Mouse (Mus musculus): Measurements from ENCODE around the gene Tdrd7.

Tdrd7 gene

GRCm38 (mm10) chr4:46043361-46043760 lies 78.2 kb downstream of the Tdrd7 start:
- DNase-seq, result no peak

GRCm38 (mm10) chr4:46047971-46048370 lies 82.8 kb downstream of the Tdrd7 start:
- DNase-seq, result no peak

DNA sequence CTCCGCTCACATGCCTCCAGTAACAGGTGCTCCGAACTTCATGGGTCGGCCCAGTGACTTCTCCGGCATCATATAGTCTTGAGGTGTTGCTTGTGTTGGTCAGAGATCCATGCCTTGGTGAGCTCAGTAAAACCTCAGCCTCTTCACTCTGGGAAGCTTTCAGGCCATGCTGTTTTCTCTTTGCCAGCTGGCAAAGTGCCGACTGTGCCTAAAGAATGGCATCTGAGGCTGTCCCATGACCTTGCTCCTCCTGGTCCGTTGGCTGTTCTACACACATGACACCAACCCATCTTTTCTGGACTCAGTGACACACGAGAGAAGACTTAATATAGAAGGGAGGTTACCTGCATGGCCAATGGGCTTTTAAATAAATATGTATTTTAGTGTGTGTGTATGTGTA lies 83.3 kb downstream of the Tdrd7 start:
- no peak for DNase-seq

DNA sequence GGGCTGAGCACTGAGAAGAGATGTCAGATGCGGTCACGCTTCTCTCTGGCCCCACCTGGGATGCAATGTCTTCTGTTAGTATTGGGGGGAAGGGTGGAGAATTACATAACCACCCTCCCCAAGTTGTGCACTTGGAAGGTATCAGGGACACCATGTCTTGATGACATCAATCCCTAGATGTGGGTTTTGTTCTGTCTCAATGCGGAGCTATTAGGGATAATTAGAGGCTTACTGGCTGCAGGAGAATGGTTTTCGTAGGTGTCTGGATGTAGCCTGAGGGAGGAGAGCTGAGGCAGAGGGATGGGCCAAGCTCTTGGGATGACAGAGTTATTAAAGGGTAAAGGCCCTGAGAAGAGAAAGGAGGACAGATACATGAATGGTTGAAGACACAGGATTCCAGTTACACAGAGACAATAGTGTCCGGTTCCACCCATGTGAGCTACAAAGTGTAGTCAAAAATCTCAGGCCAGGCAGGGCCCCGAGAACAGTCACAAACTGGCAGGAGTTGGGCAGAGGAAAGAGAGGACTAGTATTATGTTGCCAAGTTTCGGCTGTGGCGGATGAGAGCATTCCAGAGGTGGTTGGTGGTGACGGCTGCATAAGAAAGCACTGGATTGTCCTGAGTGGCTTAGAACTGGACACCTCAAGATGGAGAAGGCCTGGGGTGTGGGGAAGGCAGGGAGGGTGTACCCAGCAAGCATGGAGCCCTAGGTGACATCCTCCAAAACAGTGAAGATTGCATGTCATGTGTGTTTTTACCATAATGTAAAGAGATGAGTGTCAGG lies 88.4 kb downstream of the Tdrd7 start:
- DNase-seq, result no peak

GRCm38 (mm10) chr4:46056163-46056562 lies 91.0 kb downstream of the Tdrd7 start:
- DNase-seq, result no peak

- DNase-seq, result no peak
Measured at GRCm38 (mm10) chr4:46061259-46061962, 96.3 kb downstream of the Tdrd7 start.

DNA sequence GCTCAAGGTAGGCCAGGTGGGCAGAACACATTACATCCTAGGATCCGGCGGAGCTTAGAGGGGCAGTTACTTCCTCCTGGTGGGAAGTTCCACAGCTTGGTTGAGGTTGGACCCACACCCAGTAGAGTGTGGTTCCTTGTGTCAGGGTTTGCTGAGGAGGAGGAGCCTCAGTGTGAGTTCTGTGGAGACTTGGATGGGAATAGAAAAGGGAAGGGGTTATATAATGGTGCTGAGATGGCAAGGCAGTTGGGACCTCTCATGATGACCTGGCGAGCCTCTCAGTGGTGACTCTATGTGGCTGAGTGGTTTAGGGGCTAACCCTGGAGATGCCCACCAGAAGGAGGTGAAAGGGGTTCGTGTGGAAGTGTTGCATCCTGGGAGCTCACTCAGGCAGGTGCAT lies 98.7 kb downstream of the Tdrd7 start:
- DNase-seq, result no peak

DNA sequence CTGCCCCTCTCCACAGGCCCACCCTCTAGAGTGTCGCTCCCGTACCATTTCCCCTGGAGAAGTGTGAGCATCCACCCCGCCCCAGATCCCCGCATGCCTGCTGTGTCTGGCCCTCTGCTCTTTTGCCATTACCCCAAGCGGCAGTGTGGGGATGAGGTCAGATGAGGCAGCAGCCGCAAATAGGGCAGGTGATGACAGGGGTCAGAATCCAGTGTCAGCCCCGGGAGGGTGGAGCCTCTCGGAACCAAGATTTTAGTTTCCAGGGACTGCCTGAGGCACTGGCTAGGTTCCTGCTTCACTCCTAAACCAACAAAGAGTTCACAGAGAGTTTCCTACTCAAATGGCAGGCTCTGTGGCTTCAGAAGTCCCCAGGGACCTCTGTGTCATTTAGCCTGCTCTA lies 99.1 kb downstream of the Tdrd7 start:
- no peak for DNase-seq

DNA sequence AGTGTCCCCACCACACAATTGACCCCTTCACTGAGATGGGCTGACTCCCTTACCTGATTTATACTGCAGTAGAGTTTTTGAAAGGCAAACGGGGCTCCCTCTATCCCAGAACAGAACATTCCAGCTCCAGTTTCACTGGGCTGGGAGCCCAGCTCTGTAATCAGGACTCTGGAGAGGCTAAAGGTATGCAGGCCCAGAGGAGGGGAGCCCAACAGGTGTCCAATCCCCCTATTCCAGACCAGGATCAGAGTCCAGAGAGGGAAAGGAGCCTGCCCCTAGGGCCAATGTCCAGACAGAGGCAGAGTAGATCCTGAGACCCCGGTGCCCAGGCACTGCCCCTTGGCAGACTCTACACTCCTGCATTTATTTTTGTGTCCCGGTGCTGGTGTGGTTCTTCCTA lies 99.8 kb downstream of the Tdrd7 start:
- DNase-seq, result no peak

- DNase-seq, result no peak
Measured at GRCm38 (mm10) chr4:46065695-46066340, 100.7 kb downstream of the Tdrd7 start.

DNA sequence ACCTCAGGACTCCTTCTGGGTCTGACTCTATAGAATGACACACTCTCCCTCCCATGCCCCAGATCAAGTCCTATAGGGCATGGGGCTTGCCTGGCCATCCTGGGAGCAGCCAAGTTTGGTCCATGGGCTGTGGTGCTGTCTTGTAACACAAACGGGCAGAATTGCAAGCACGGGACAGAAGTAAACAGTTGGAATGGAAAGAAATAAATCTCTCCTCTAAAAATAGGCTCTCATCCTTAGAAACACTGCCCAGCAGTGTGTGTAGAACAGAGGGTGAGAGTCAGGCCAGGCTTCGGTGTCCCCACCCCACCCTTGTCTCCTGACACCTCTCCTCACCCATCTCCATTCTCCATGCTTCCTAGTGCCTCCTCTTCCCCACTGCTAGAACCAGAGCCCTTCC lies 102.9 kb downstream of the Tdrd7 start:
- no peak for DNase-seq

GRCm38 (mm10) chr4:46068573-46068972 lies 103.4 kb downstream of the Tdrd7 start:
- DNase-seq, result no peak

GRCm38 (mm10) chr4:46069851-46070482 lies 104.8 kb downstream of the Tdrd7 start:
- DNase-seq, result no peak

GRCm38 (mm10) chr4:46072631-46073030 lies 107.5 kb downstream of the Tdrd7 start:
- DNase-seq, result no peak

- DNase-seq, result no peak
Measured at GRCm38 (mm10) chr4:46073736-46074135, 108.6 kb downstream of the Tdrd7 start.

DNA sequence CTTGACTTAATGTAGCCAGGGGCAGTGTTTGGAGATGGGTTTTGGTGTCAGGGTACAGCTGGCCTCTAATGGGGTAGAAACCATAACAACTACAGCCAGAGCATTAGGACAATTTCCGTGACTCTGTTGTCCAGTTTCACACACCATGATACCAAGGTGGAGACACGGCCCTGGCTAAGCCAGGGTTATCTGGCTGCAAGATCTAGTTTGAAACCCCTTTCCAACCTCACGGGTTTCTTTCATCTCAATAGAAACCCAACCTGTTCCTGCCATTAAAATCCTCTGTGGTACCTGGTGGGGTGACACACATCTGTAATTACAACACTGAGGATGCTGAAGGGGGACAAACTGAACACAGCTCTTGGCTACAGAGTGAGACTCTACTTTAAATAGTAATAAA lies 110.5 kb downstream of the Tdrd7 start:
- no peak for DNase-seq

DNA sequence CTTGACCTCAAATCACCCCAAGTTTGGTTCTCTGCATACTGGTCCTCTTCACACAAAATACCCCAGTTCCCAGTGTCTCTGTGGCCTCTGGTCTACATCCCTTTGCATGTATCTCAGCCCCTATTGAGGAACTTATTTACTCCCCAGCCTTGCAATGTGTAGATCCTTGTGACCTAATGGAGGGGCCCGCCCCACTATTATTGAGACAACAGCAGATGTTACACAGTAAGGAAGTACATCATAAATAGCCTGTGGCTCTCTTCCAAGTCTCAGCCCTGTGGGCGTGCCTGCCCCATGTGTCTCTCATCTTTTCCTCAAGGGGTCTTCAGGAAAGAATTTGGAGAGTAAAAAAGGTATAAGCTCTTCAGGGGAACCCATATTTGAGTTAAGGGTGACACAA lies 111.8 kb downstream of the Tdrd7 start:
- DNase-seq, result no peak

DNA sequence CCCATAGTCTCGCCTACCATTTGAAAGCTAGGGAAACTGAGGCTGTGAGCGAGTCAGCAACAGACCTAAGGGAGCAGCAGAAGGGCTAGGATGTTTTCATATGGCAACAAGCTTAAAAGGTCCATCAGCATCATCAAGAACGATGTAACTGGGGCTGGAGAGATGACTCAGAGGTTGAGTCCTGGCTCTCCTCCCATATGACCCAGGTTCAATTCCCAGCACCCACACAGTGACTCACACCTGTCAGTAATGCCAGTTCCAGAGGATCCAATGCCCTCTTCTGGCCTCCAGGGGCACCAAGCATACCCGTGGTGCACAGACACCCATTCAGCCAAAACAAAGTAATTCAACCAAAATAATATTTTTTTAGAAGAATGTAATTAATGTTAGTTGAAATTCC lies 115.1 kb downstream of the Tdrd7 start:
- no peak for DNase-seq

GRCm38 (mm10) chr4:46082555-46082954 lies 117.4 kb downstream of the Tdrd7 start:
- no peak for DNase-seq

Data from kidney, postnatal 10 days (tissue).